Mouse (Mus musculus): Measurements from ENCODE around the gene Mesp1.

GRCm38 (mm10) chr7:79765991-79766390, 27.6 kb downstream of the Mesp1 start:
- TF ChIP-seq CTCF (IDR thresholded peaks at IDR 0.05; ENCODE audit: low read depth, low read length) (no peak), POLR2A (IDR thresholded peaks at IDR 0.05; ENCODE audit: borderline replicate concordance, low read depth, low read length) (no peak)

All from bone marrow macrophage, adult 2 months (primary cell).